Mouse (Mus musculus) kidney, adult 9 months (tissue): Measurements from ENCODE around the gene Hipk2.

Experiments used
- DNase-seq: peaks from one replicate; pipeline ENCODE4 v3.0.0; 2022

Gene Hipk2

GRCm38 (mm10) chr6:38825886-38826285 is 50.1 kb downstream of the Hipk2 start:
- no peak for DNase-seq

- peak; percentile 33 for DNase-seq
Observed at GRCm38 (mm10) chr6:38823827-38824226, 52.1 kb downstream of the Hipk2 start.

GRCm38 (mm10) chr6:38823164-38823563 is 52.8 kb downstream of the Hipk2 start:
- DNase-seq = no peak

GRCm38 (mm10) chr6:38821686-38822085 is 54.3 kb downstream of the Hipk2 start:
- no peak for DNase-seq

- no peak for DNase-seq
Observed at GRCm38 (mm10) chr6:38820862-38821261, 55.1 kb downstream of the Hipk2 start.

- DNase-seq = no peak
Observed at GRCm38 (mm10) chr6:38816216-38816615, 59.7 kb downstream of the Hipk2 start.

- no peak for DNase-seq
Observed at GRCm38 (mm10) chr6:38815582-38815981, 60.4 kb downstream of the Hipk2 start.

GRCm38 (mm10) chr6:38814690-38815089 is 61.3 kb downstream of the Hipk2 start:
- no peak for DNase-seq

GRCm38 (mm10) chr6:38811459-38812145 is 64.4 kb downstream of the Hipk2 start:
- DNase-seq = no peak

- DNase-seq = no peak
Observed at GRCm38 (mm10) chr6:38810121-38810475, 65.9 kb downstream of the Hipk2 start.

- peak; percentile 28 for DNase-seq
Observed at GRCm38 (mm10) chr6:38809396-38810120, 66.4 kb downstream of the Hipk2 start.

GRCm38 (mm10) chr6:38808317-38808716 is 67.6 kb downstream of the Hipk2 start:
- no peak for DNase-seq

GRCm38 (mm10) chr6:38806963-38807445 is 69.0 kb downstream of the Hipk2 start:
- DNase-seq = peak; percentile 49

- peak; percentile 21 for DNase-seq
Observed at GRCm38 (mm10) chr6:38805612-38806011, 70.4 kb downstream of the Hipk2 start.

- no peak for DNase-seq
Observed at GRCm38 (mm10) chr6:38801252-38801651, 74.7 kb downstream of the Hipk2 start.

- no peak for DNase-seq
Observed at GRCm38 (mm10) chr6:38797548-38797947, 78.4 kb downstream of the Hipk2 start.

GRCm38 (mm10) chr6:38796993-38797392 is 79.0 kb downstream of the Hipk2 start:
- DNase-seq = no peak

- DNase-seq = no peak
Observed at GRCm38 (mm10) chr6:38796388-38796787, 79.6 kb downstream of the Hipk2 start.

GRCm38 (mm10) chr6:38795096-38795816 is 80.7 kb downstream of the Hipk2 start:
- no peak for DNase-seq

GRCm38 (mm10) chr6:38792966-38793365 is 83.0 kb downstream of the Hipk2 start:
- no peak for DNase-seq

GRCm38 (mm10) chr6:38789221-38789810 is 86.6 kb downstream of the Hipk2 start:
- DNase-seq = no peak

- no peak for DNase-seq
Observed at GRCm38 (mm10) chr6:38787811-38788509, 88.0 kb downstream of the Hipk2 start.

GRCm38 (mm10) chr6:38787134-38787533 is 88.8 kb downstream of the Hipk2 start:
- no peak for DNase-seq
